ENCODE assay signal across 14 mouse cellular contexts in genomic region chr2:28797490-28798106, GRCm38 (mm10). TPM values are rescaled to one million over a fixed set of nuclear protein-coding genes. Genes with fewer than 3 reads are reported as not detected.
A peak's percentile ranks its signal among the peaks of the same experiment; 100 is the strongest.
DNase-seq lines count a peak whose midpoint lies in the region; ATAC-seq and TF ChIP-seq lines count a peak whose summit lies in the region.
"Had no signal": no experiment of that assay in that cellular context is flagged by ENCODE, and none has a peak within 500 bp of the region (broad histone marks: within the 10 kb centered on the region; RNA-seq: fewer than 3 reads in every experiment).

No protein-coding gene starts in this region.

- no peak overlapping the region for H3K4me2 ChIP-seq in lung, embryonic 16.5 days (ENCODE audit: low read depth, low read length)
- H3K4me2 ChIP-seq in lung, postnatal 0 days (replicated peaks; ENCODE audit: low read depth, low read length), result no peak overlapping the region
- peak overlapping the region; percentile 34 for H3K4me2 ChIP-seq in forebrain, embryonic 13.5 days
- H3K4me2 ChIP-seq in neural tube, embryonic 15.5 days, result peak overlapping the region; percentile 33
- H3K4me2 ChIP-seq in liver, embryonic 11.5 days, result no peak overlapping the region

- peaks cover 20% of the 10 kb centered on the region for H3K4me1 ChIP-seq in lung, embryonic 16.5 days (replicated peaks; ENCODE audit: control insufficient read depth, insufficient read depth, low read length)
- no peaks in the 10 kb centered on the region for H3K4me1 ChIP-seq in lung, postnatal 0 days (ENCODE audit: insufficient read depth, low read depth, low read length)
- H3K4me1 ChIP-seq in forebrain, embryonic 13.5 days, result peaks cover 43% of the 10 kb centered on the region
- H3K4me1 ChIP-seq in limb, embryonic 10.5 days, result peaks cover 57% of the 10 kb centered on the region
- peaks cover 29% of the 10 kb centered on the region for H3K4me1 ChIP-seq in neural tube, embryonic 15.5 days
- H3K4me1 ChIP-seq in liver, embryonic 11.5 days (replicated peaks; ENCODE audit: control insufficient read depth, insufficient read depth, low read length), result no peaks in the 10 kb centered on the region

- ATAC-seq in lung, embryonic 16.5 days (ENCODE audit: low read depth), result peak; percentile 13; the same call in 1 of the 2 replicates
- no peak for ATAC-seq in lung, postnatal 0 days
- peak; percentile 91 for ATAC-seq in forebrain, embryonic 13.5 days
- ATAC-seq in neural tube, embryonic 15.5 days (ENCODE audit: low FRiP score), result peak; percentile 32; the same call in 1 of the 2 replicates
- ATAC-seq in granulocyte monocyte progenitor cell, adult 5-6 weeks (replicated peaks; ENCODE audit: poor library complexity, severe bottlenecking), result no peak
- ATAC-seq in liver, embryonic 11.5 days (replicated peaks; ENCODE audit: low FRiP score), result no peak
- ATAC-seq: intestine, embryonic 16.5 days had no signal

- no peak for TF ChIP-seq CTCF in lung, postnatal 0 days (IDR thresholded peaks at IDR 0.05)

- no peak for DNase-seq in lung, postnatal 0 days (ENCODE audit: low spot score)
- DNase-seq in limb, embryonic 10.5 days (ENCODE audit: low spot score), result peak; percentile 52
- no peak for DNase-seq in spleen, adult 12 weeks (ENCODE audit: low spot score)
- no peak for DNase-seq in liver, embryonic 11.5 days (ENCODE audit: low spot score)
- DNase-seq: cerebellum, postnatal 25 days; heart, adult 11 months; lung, postnatal 14 days; right cerebral cortex, postnatal 25 days had no signal

- no peak overlapping the region for H3K9ac ChIP-seq in lung, embryonic 16.5 days (ENCODE audit: low read length)
- H3K9ac ChIP-seq in lung, postnatal 0 days (replicated peaks; ENCODE audit: low read depth), result no peak overlapping the region
- no peak overlapping the region for H3K9ac ChIP-seq in forebrain, embryonic 13.5 days
- H3K9ac ChIP-seq in neural tube, embryonic 15.5 days (replicated peaks), result no peak overlapping the region
- no peak overlapping the region for H3K9ac ChIP-seq in liver, embryonic 11.5 days (ENCODE audit: low read depth, low read length)

- no peaks in the 10 kb centered on the region for H3K9me3 ChIP-seq in lung, embryonic 16.5 days (ENCODE audit: control insufficient read depth, low read length)
- H3K9me3 ChIP-seq in lung, postnatal 0 days (ENCODE audit: low read length), result no peaks in the 10 kb centered on the region
- H3K9me3 ChIP-seq in forebrain, embryonic 13.5 days (replicated peaks), result no peaks in the 10 kb centered on the region; the same call in 1 of the 2 replicates
- no peaks in the 10 kb centered on the region for H3K9me3 ChIP-seq in limb, embryonic 10.5 days (replicated peaks)
- no peaks in the 10 kb centered on the region for H3K9me3 ChIP-seq in neural tube, embryonic 15.5 days (replicated peaks)
- no peaks in the 10 kb centered on the region for H3K9me3 ChIP-seq in liver, embryonic 11.5 days (ENCODE audit: control insufficient read depth, low read length)

- TF ChIP-seq EP300 in lung, postnatal 0 days (IDR thresholded peaks at IDR 0.05), result no peak

- no peaks in the 10 kb centered on the region for H3K36me3 ChIP-seq in lung, embryonic 16.5 days (ENCODE audit: control insufficient read depth, insufficient read depth, low read length)
- H3K36me3 ChIP-seq in lung, postnatal 0 days (ENCODE audit: insufficient read depth, low read length), result no peaks in the 10 kb centered on the region
- no peaks in the 10 kb centered on the region for H3K36me3 ChIP-seq in forebrain, embryonic 13.5 days (ENCODE audit: poor library complexity, severe bottlenecking)
- H3K36me3 ChIP-seq in limb, embryonic 10.5 days, result no peaks in the 10 kb centered on the region
- no peaks in the 10 kb centered on the region for H3K36me3 ChIP-seq in neural tube, embryonic 15.5 days
- no peaks in the 10 kb centered on the region for H3K36me3 ChIP-seq in liver, embryonic 11.5 days (ENCODE audit: control insufficient read depth, insufficient read depth, low read length)

- 36% methylated on average over 18 of the region's 18 CpGs for WGBS in lung, embryonic 16.5 days
- WGBS in lung, postnatal 0 days, result 46% methylated on average over 18 of the region's 18 CpGs
- 14% methylated on average over 18 of the region's 18 CpGs for WGBS in forebrain, embryonic 13.5 days
- WGBS in limb, embryonic 10.5 days, result 24% methylated on average over 18 of the region's 18 CpGs
- WGBS in neural tube, embryonic 15.5 days, result 21% methylated on average over 18 of the region's 18 CpGs
- WGBS in liver, embryonic 11.5 days, result 62% methylated on average over 18 of the region's 18 CpGs

- no peak overlapping the region for H3K27ac ChIP-seq in lung, embryonic 16.5 days (ENCODE audit: low read length)
- no peak overlapping the region for H3K27ac ChIP-seq in lung, postnatal 0 days (ENCODE audit: low read length)
- peak overlapping the region; percentile 78 for H3K27ac ChIP-seq in forebrain, embryonic 13.5 days
- H3K27ac ChIP-seq in limb, embryonic 10.5 days, result no peak overlapping the region
- peak overlapping the region; percentile 23; the same call in 1 of the 2 replicates for H3K27ac ChIP-seq in neural tube, embryonic 15.5 days (replicated peaks)
- H3K27ac ChIP-seq in liver, embryonic 11.5 days (ENCODE audit: low read depth, low read length), result no peak overlapping the region

- no peaks in the 10 kb centered on the region for H3K27me3 ChIP-seq in lung, embryonic 16.5 days (ENCODE audit: control insufficient read depth, insufficient read depth, low read depth, low read length)
- no peaks in the 10 kb centered on the region for H3K27me3 ChIP-seq in lung, postnatal 0 days (replicated peaks; ENCODE audit: insufficient read depth, low read length)
- peaks cover 66% of the 10 kb centered on the region for H3K27me3 ChIP-seq in forebrain, embryonic 13.5 days
- H3K27me3 ChIP-seq in limb, embryonic 10.5 days (ENCODE audit: low read depth, poor library complexity, severe bottlenecking), result peaks cover 52% of the 10 kb centered on the region
- H3K27me3 ChIP-seq in neural tube, embryonic 15.5 days (replicated peaks), result 0 out of 2 replicates have a peak, but pooled peaks cover 3% of the 10 kb centered on the region
- H3K27me3 ChIP-seq in liver, embryonic 11.5 days (replicated peaks; ENCODE audit: control insufficient read depth, insufficient read depth, low read length), result no peaks in the 10 kb centered on the region

- H3K4me3 ChIP-seq in lung, embryonic 16.5 days (ENCODE audit: low read length), result no peak overlapping the region
- H3K4me3 ChIP-seq in lung, postnatal 0 days (ENCODE audit: low read depth, low read length), result no peak overlapping the region
- H3K4me3 ChIP-seq in forebrain, embryonic 13.5 days, result no peak overlapping the region
- no peak overlapping the region for H3K4me3 ChIP-seq in limb, embryonic 10.5 days
- no peak overlapping the region for H3K4me3 ChIP-seq in neural tube, embryonic 15.5 days (replicated peaks)
- H3K4me3 ChIP-seq in liver, embryonic 11.5 days (ENCODE audit: low read depth, low read length), result no peak overlapping the region
- H3K4me3 ChIP-seq: myocyte had no signal

RNA-seq across cellular contexts. Expression of gene Gtf3c4, which starts 42.6 kb away (rescaled TPM):
- 11.4 and 13.2 TPM in 2 replicates for polyA plus RNA-seq in lung, embryonic 16.5 days (2015; fragmentation: Nextera tagmentation; extraction: Ambion mirVana)
- polyA plus RNA-seq in lung, postnatal 0 days (2015; fragmentation: Nextera tagmentation; extraction: Ambion mirVana), result 4.5 and 5.3 TPM in 2 replicates
- polyA plus RNA-seq in forebrain, embryonic 13.5 days (2015; fragmentation: Nextera tagmentation; extraction: Ambion mirVana), result 16.6 and 18.7 TPM in 2 replicates
- polyA plus RNA-seq in limb, embryonic 10.5 days (2016; fragmentation: Nextera tagmentation; extraction: Ambion mirVana), result 23.5 and 27.1 TPM in 2 replicates
- 14.2 and 14.4 TPM in 2 replicates for polyA plus RNA-seq in neural tube, embryonic 15.5 days (2015; fragmentation: Nextera tagmentation; extraction: Ambion mirVana)
- total RNA-seq in granulocyte monocyte progenitor cell, adult 5-6 weeks (2014; fragmentation: Nextera tagmentation), result 12.9 and 23.3 TPM in 2 replicates
- total RNA-seq in granulocyte monocyte progenitor cell, adult 5-6 weeks (2017), result 23.5 and 26.9 TPM in 2 replicates
- 19.2 and 20.1 TPM in 2 replicates for polyA plus RNA-seq in liver, embryonic 11.5 days (2014; fragmentation: Nextera tagmentation; extraction: Ambion mirVana)

RNA-seq across cellular contexts. Expression of gene Ddx31, which starts 42.6 kb away (rescaled TPM):
- 13.2 and 15.8 TPM in 2 replicates for polyA plus RNA-seq in lung, embryonic 16.5 days (2015; fragmentation: Nextera tagmentation; extraction: Ambion mirVana)
- polyA plus RNA-seq in lung, postnatal 0 days (2015; fragmentation: Nextera tagmentation; extraction: Ambion mirVana), result 5.9 and 6.8 TPM in 2 replicates
- 15.1 and 15.4 TPM in 2 replicates for polyA plus RNA-seq in forebrain, embryonic 13.5 days (2015; fragmentation: Nextera tagmentation; extraction: Ambion mirVana)
- 23.5 and 23.6 TPM in 2 replicates for polyA plus RNA-seq in limb, embryonic 10.5 days (2016; fragmentation: Nextera tagmentation; extraction: Ambion mirVana)
- polyA plus RNA-seq in neural tube, embryonic 15.5 days (2015; fragmentation: Nextera tagmentation; extraction: Ambion mirVana), result 11.0 and 12.3 TPM in 2 replicates
- 6.5 and 13.7 TPM in 2 replicates for total RNA-seq in granulocyte monocyte progenitor cell, adult 5-6 weeks (2014; fragmentation: Nextera tagmentation)
- total RNA-seq in granulocyte monocyte progenitor cell, adult 5-6 weeks (2017), result 14.1 and 14.5 TPM in 2 replicates
- polyA plus RNA-seq in liver, embryonic 11.5 days (2014; fragmentation: Nextera tagmentation; extraction: Ambion mirVana), result 15.5 and 16.4 TPM in 2 replicates

Comparison
In these comparisons a context has a peak if more than half of its experiments do, and no peak if none do; other contexts are left out.
1. ATAC-seq: peak in lung, embryonic 16.5 days (single experiment), forebrain, embryonic 13.5 days (single experiment) and neural tube, embryonic 15.5 days (single experiment); none in lung, postnatal 0 days (single experiment), granulocyte monocyte progenitor cell, adult 5-6 weeks (single experiment) and liver, embryonic 11.5 days (single experiment).
2. H3K27ac ChIP-seq: peak in forebrain, embryonic 13.5 days (single experiment) and neural tube, embryonic 15.5 days (single experiment); none in lung, embryonic 16.5 days (single experiment), lung, postnatal 0 days (single experiment), limb, embryonic 10.5 days (single experiment) and liver, embryonic 11.5 days (single experiment).
3. H3K4me2 ChIP-seq: peak in forebrain, embryonic 13.5 days (single experiment) and neural tube, embryonic 15.5 days (single experiment); none in lung, embryonic 16.5 days (single experiment), lung, postnatal 0 days (single experiment) and liver, embryonic 11.5 days (single experiment).